Mouse (Mus musculus) heart, postnatal 14 days (tissue): ENCODE data around the gene Kcnip3. TPM values are rescaled to one million over a fixed set of nuclear protein-coding genes. Genes with fewer than 3 reads are reported as not detected.

ENCODE experiments used
- DNase-seq, 2 experiments: peaks; one replicate each; pipeline ENCODE4 v3.0.0; 2021 to 2022
- intact Hi-C: fragments of 180-260 bp; cut with DNase I; formaldehyde crosslinking; loops from one replicate; pipeline ENCODE4 v1.15.1; 2025
- total RNA-seq, 2 experiments: library from RNA; stranded (reverse); gene quantifications; 2 replicates each; pipeline ENCODE4 v1.2.3; 2021

Kcnip3 gene
- total RNA-seq, 2 experiments from 2014 or later, result 1.5 to 1.8 TPM

- intact Hi-C loops, result no loop called here
- DNase-seq, result no peak
Observed at GRCm38 (mm10) chr2:127519308-127519707, 2.6 kb downstream of the Kcnip3 start.

GRCm38 (mm10) chr2:127518831-127519230, 3.1 kb downstream of the Kcnip3 start:
- intact Hi-C loops, result no loop called here
- DNase-seq, result no peak

- no peak for DNase-seq
- intact Hi-C loops, result no loop called here
Observed at GRCm38 (mm10) chr2:127518273-127518672, 3.6 kb downstream of the Kcnip3 start.

GRCm38 (mm10) chr2:127517081-127517480, 4.8 kb downstream of the Kcnip3 start:
- intact Hi-C loops, result no loop called here
- DNase-seq, result no peak

- DNase-seq, result no peak
- intact Hi-C loops, result no loop called here
Observed at GRCm38 (mm10) chr2:127514380-127515124, 7.3 kb downstream of the Kcnip3 start.

- intact Hi-C loops, result no loop called here
- no peak for DNase-seq
Observed at GRCm38 (mm10) chr2:127513244-127513643, 8.7 kb downstream of the Kcnip3 start.

GRCm38 (mm10) chr2:127511426-127511825, 10.5 kb downstream of the Kcnip3 start:
- intact Hi-C loops, result no loop called here
- DNase-seq, result no peak

GRCm38 (mm10) chr2:127507967-127508660, 13.8 kb downstream of the Kcnip3 start:
- intact Hi-C loops, result loop anchor here (1.0 kb wide), 1 partner anchor 51 kb away; no protein-coding TSS in a partner anchor
- peak in 1 of 2 experiments; percentile 25 for DNase-seq

- intact Hi-C loops, result loop anchor here (1.0 kb wide), 1 partner anchor 52 kb away; no protein-coding TSS in a partner anchor
- peak; percentile 79 to 89 for DNase-seq
Observed at GRCm38 (mm10) chr2:127507077-127507774, 14.7 kb downstream of the Kcnip3 start.

GRCm38 (mm10) chr2:127506131-127506632, 15.7 kb downstream of the Kcnip3 start:
- intact Hi-C loops, result no loop called here

GRCm38 (mm10) chr2:127505196-127505595, 16.7 kb downstream of the Kcnip3 start:
- no peak for DNase-seq
- intact Hi-C loops, result no loop called here

More at GRCm38 (mm10) chr2:127506131-127506632, 15.7 kb downstream of the Kcnip3 start:
- DNase-seq, result no peak

- intact Hi-C loops, result loop anchor here (5.0 kb wide), 1 partner anchor 142 kb away; the partner anchor contains the start of gene Adra2b
- no peak for DNase-seq
Observed at GRCm38 (mm10) chr2:127503751-127504549, 17.9 kb downstream of the Kcnip3 start.

GRCm38 (mm10) chr2:127501061-127501460, 20.8 kb downstream of the Kcnip3 start:
- peak; percentile 64 to 80 for DNase-seq
- intact Hi-C loops, result loop anchor here (1.0 to 5.0 kb wide), 2 partner anchors 39 to 139 kb away; partner anchors contain the start of gene Adra2b

GRCm38 (mm10) chr2:127498750-127499149, 23.1 kb downstream of the Kcnip3 start:
- DNase-seq, result no peak
- intact Hi-C loops, result no loop called here

- intact Hi-C loops, result no loop called here
- no peak for DNase-seq
Observed at GRCm38 (mm10) chr2:127496321-127496720, 25.6 kb downstream of the Kcnip3 start.

GRCm38 (mm10) chr2:127484476-127485170, 37.3 kb downstream of the Kcnip3 start:
- intact Hi-C loops, result no loop called here
- DNase-seq, result peak; percentile 70 to 78

- peak; percentile 18 to 46 for DNase-seq
- intact Hi-C loops, result no loop called here
Observed at GRCm38 (mm10) chr2:127483001-127483400, 38.9 kb downstream of the Kcnip3 start.

- intact Hi-C loops, result no loop called here
- peak; percentile 86 to 88 for DNase-seq
Observed at GRCm38 (mm10) chr2:127482533-127482911, 39.4 kb downstream of the Kcnip3 start.

GRCm38 (mm10) chr2:127481841-127482532, 39.9 kb downstream of the Kcnip3 start:
- intact Hi-C loops, result no loop called here
- peak; percentile 18 to 24 for DNase-seq
